Mouse (Mus musculus) urinary bladder, postnatal 4 days (tissue): ENCODE measurements around the gene Pgghg.
"Not testable (repeated sequence)": the region's sequence is repeated elsewhere in the genome, so short reads cannot be mapped to it uniquely, and the experiment has no call there.

Experiments used
- DNase-seq, 2 experiments: peaks; one replicate each; pipeline ENCODE4 v3.0.0; 2021 to 2022; ENCODE audit warnings: low spot score in 2 of 2

Gene Pgghg

DNA sequence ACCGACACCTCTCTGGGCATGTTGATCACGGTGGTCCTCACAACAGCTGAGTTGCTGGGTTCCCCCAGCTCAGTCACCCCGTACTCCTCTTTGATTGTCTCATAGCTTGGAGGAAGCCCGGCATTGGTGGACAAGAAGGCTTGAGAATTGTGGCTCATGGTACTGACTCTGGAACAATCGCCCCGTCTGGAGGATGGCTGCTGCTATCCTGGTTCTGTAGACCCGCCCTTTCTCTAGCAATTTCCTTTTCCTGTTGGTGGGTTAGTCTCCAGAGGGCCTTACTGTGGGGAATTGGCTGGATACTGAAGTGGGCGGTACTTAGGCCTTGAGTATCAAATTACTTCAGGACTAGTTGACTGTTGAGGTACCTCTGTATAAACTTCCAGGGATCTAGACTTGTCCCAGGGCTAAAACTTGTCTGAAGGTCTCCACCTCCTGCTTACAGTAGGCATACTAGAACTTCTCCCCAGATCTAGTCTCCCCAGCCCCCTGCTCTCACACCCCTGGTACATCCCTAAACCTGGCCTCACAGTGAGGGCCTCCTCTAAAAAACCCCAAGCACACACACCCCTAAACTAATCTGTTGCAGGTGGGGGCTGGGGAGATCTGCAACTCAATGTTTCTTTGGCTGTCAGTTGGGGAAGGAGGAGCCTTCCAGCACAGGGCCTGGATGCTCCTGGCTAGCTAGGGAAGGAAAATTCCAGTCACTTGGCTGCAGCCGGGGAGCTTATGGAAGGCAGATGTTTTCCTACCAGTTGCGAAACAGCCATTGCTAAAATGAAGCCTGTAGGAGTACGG lies 14.8 kb downstream of the Pgghg start, which contains the start of the genes Gm45717 and Ifitm2:
Gene Gm45717 (minus strand): TSS at position 180 of the 798 bp plus-strand sequence.
Gene Ifitm2 (minus strand): TSS at position 230 of the 798 bp plus-strand sequence.
- peak; percentile 81 to 84 for DNase-seq

DNA sequence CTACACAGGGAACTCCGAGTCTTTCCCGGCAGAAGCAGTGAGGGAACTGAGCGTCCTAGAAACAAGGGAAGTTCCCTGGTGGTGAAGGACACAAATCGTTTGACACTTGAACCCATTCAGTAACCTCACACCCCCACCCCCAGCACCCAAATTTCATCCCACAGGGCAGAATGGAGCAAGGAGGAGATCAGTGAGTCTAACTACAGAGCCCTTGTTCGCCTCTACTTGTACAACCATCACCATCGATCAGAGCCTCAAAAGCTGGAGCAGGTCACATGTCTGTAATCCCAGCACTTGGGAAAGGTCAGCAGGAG lies 15.3 kb downstream of the Pgghg start:
- DNase-seq, result no peak

DNA sequence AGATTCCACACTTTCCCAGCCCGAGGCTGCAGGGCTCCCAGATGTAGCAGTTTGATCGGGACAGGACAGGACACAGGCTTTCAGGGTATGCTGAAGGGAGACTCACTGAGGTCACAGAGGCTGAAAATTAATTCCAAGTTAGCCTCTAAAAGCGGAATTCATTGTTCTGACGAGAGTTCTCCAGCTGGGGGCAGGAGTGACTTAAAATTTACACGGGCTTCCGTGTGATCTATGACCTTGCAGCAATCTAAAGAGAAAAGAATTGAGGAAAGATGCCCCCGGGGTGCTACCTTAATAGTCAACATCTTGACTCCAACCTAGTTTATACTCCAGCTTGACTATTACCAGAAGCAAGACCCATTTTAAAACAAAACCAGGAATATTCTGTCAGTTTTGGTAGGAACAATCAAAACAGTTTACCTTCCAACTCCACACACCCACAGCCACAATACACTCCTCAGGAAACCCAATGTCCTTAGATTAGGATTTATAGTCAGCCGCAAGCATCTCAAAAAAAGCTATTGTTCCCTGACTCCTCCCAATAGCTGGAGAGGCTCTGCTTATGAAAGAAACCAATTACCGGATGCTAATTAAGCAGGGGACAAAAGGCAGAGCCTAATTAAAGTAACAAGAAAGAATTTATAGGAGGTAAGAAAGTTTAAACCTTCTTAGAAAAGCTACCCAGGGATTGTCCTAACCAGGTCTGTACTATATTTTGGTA lies 18.1 kb downstream of the Pgghg start:
- no peak for DNase-seq

DNA sequence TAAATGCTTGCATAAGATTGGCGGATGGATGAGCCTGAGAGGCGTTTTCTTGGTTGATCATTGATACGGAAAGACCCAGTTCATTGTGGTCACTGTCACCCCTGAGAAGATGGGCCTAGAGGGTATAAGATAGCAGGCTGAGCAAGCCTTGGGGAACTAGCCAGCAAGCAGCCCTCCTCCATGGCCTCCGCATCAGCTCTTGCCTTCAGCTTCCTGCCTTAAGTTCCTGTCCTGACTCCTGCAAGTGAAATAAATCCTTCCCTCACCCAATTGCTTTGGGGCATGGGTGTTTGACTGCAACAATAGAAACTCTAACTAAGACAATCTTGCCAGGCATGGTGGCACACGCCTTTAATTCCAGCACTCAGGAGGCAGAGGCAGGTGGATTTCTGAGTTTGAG lies 18.8 kb downstream of the Pgghg start:
- no peak for DNase-seq

DNA sequence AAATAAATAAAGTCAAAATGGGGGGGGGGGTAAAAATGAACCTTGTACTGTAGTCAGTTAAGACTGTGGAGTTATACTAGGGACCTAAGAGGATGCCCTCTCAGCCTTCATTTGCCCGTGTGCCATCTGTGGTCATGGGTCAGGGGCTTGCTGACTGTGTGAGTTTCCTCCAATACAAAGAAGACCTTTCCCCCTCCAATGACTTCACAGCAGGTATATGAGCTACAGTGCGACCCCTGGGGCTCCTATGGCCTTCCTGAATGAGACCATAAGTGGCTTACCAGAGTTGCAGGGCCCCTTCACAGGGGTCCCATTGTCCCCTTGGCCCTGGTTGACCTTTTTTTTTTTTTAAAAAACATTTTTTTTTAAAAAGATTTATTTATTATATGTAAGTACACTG lies 20.2 kb downstream of the Pgghg start:
- no peak for DNase-seq

DNA sequence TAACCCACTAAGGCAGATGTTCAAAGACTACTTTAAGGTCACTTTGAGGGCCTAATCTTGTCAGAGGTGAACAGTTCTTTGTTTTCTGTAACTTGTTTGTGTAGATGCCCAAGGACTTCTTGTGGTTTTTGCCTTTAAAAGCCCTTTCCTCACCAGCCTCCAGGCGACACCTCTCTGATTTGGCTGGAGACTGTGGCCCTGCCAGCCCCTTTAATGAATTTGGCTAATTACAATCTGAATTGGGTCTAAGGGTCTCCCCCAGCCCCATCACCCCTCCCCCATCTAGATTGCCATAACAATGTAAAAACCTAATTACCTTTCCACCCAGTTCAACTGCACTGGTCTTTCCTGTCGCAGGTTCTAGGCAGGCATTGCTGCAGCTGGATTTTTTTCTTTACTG lies 21.5 kb downstream of the Pgghg start:
- no peak for DNase-seq

DNA sequence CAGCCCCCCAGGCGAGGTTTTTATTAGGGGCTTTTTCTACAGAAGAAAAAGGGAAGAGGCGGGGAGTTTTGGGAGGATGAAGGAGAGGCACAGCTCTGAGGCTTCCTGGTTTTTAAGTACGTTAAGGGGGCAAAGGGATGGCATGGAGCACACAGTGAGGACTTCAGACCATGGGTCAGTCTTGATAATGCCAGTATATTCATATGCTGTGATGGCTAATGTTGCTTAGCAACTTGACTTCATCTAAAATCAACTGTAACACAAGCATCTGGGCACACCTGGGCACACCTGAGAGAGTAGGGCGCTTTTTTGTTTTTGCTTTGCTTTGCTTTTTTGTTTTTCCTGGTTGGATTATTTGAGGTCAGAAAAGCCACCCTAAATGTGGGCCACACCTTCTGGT lies 25.7 kb downstream of the Pgghg start, which contains the start of gene Ifitm1:
Gene Ifitm1 (plus strand): TSS at position 301 of the 400 bp plus-strand sequence.
- peak in 1 of 2 experiments; percentile 26 for DNase-seq

DNA sequence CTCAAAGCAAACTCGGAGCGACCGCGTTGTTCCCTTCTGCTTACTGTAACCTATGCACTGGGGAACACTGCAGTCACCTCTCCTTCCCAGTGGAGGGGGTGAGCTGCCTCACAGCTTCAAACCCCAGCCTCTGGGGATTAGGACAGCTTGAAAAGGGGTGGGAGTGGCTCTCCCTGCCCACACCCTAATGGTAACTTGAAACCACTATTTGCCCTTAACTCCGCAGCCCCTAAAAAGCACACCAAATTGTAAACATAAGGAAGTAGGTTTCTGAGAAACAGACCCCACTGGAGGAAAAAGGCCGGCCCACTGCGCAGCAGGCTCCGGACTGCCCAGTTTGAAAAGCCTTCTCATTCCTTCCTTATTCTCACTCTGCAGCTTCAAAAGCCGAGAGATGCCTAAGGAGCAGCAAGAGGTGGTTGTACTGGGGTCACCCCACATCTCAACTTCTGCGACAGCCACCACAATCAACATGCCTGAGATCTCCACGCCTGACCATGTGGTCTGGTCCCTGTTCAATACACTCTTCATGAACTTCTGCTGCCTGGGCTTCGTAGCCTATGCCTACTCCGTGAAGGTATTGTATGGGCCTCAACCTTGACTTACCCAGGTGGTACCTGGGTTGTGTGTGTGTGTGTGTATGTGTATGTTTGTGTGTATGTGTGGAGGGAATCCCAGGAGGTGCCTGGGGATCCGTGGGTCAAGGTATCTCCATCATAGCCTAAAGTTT lies 26.8 kb downstream of the Pgghg start:
- DNase-seq, result peak in 1 of 2 experiments; percentile 60

DNA sequence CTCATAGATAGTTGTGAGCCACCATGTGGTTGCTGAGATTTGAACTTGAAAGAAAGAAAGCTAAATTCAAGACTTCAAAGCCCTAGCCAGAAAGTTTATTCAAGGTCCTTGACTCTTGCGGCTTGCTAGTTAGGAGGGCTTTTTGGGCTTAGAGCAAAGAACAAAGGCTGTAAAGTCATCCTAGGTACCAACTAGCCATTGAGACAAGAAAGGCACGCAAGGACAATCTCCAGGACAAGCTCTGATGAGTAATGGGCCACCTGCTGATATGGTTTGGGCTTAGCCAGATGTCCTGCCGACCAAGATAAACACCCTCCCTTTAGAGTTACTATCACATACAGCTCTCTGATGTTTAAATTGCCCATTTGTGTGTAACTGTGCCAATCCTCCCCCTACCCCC lies 27.5 kb downstream of the Pgghg start:
- DNase-seq, result not testable (repeated sequence)

DNA sequence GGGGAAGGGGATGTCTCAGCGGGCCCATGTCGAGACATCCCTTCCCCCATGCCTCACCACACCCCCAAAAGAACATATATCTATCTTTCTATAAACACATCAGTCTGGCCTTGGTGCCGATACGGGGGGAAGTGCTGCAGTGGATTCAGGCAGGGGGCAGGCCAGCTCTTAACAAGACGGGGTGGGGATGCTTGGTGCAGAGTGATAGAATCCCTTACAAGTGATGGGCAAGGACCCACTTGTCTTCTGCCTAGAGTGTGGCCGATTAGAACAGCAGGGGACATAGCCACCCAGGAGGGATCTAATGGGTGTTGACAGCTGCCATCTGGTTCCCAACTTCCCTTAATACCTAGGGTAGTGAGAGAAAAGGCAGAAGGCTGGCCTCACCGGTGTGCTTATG lies 29.7 kb downstream of the Pgghg start:
- DNase-seq, result no peak

DNA sequence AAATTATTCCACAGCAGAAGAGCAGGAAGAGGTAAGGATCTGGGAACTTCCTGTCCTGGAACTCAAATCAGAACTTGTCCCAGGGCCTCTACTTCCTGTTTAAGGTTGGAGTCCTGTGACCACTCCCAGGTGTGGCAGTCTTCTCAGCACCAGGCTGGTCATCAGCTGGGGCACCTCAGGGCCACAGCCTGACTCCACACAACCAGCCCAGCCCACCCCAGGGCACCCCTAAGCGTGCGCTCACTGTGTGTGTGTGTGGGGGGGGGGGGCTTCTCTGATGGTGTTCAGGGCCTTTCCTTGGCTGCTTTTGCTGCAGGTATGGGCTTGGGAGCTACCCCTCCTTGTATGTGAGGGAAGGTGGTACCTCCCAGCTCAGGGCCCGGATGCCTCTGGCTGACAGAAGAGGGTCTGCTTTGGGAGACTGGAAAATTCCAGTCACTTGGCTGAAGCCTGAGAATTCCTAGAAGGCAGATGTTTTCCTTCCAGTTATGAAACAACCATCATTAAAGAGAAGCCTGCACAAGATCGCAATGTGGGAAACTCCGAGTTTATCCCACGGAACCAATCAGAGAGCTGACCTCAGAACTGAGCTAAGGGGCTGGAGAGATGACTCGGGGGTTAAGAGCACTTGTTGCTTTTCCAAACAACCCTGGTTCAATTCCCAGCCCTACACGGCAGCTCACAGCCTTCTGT lies 30.4 kb downstream of the Pgghg start:
- DNase-seq, result no peak

DNA sequence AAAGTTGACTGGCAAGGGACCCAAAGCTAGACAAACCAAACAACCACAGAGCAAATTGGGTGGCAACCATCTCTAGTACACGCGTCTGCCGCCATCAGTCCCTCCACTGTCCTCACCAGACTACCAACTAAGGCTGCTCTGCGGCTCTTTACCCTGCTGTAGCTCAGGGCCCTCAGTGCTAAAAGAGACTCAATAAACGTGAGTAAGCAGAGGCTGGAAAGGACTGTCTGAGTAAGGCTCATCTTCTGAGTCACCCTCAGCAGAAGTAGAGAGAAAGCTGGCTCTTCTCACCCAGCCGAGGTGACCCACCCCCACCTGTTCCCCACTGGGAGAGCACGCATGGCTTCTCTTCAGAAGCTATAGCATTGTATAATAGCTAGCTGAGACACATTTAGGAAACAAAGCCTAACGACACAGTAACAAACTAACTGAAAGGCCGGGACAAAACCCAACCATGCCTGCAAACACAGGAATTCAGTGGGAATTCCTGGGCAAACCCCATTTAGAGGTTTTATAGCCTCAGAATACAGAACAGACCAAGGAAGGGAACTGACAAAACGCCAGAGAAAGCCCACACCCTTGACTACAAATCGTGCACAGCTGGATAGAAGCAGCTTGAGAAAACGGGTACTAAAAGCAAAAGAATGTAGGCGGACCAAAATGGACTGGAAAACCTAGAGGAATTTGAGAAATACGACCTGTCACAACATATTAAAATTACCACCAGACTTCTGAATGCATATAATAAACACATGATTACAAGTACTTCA lies 32.4 kb downstream of the Pgghg start:
- no peak for DNase-seq

DNA sequence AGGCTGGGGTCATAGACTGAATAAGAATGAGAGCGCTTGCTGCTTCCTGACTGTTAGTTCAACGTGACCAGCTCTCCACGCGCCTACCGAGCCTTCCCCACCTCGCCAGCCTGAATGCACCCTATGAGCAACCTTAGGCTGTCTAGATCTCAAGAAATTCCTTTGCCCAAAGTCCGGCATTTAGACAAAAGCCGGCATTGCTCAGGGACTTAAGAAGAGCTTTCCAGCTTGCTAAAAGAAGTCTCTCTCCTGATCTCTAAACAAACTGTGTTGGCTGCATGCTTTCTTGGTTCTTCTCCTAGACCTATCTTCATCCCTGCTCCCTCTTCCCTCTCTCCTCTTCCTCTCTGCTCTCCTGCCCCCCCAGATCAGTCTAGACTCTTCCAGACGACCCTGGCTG lies 33.7 kb downstream of the Pgghg start:
- DNase-seq, result no peak

DNA sequence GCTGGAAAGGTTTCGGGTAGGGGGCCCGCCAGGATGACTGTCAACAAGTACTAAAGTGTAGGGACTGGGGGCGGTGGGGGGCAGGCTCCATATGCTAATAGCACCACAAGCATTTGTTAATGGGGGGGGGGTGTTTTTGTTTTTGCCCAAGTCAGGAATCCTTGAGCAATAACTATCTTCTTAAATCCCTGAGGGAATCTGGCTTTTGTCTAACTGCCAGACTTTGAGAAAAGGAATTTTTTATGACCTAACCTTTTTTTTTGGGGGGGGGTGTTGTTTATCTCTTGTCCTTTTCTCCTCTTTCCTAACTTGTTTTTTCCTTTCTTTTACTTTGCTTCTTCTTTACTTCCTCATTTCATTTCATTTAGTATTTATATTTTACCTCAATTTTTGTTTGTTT lies 34.3 kb downstream of the Pgghg start:
- DNase-seq, result no peak

DNA sequence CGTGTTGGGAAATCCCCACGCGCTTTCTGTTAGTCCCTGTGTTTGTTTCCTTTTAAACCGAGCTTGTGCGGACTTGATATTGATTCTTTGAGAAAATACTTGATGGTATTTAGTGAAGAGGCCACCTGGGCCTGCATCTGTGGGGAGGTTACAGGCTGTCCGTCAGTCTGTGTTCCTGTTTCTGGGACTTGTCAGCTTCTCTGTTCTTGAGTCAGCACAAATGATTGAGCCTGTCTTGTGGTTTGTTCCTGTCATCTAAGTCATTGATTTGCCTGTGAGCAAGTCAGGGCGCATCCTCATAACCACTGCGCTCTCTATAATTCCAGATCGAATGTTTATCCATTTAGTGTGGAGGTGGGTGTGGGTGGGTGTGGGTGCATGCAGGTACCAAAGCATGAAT lies 35.5 kb downstream of the Pgghg start:
- DNase-seq, result not testable (repeated sequence)

DNA sequence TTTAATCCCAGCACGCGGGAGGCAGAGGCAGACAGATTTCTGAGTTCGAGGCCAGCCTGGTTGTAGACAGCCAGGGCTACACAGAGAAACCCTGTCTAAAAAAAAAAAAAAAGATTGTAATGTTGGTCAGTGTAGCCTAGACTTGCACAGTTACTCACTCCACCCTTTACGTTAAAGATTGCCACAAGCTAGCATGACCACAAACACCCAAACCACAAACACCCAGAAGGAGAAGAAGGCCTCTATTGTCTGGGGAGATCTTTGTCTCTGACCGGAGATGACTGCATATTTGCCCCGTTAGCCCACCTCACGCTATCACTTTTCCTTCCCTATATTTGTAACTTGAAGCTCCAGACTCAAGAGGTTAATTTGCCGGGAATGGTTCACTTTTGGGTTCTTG lies 40.5 kb downstream of the Pgghg start:
- DNase-seq, result no peak

DNA sequence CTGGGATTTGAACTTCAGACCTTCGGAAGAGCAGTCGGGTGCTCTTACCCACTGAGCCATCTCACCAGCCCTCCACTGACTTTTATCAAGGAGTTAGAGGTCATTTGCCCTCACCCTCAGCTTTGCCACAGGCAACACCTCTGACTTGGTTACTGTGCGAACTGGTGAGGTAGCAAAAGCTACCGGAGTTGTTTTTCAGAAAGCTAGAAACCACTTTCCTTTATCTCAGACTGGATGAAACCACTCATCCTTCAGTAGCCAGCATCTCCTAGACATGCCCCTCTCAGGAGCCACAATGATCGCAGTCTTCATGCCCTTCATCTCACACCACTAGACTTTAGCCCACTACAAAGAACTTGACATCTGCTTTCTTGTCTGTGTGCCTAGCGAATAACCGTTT lies 41.8 kb downstream of the Pgghg start:
- no peak for DNase-seq

DNA sequence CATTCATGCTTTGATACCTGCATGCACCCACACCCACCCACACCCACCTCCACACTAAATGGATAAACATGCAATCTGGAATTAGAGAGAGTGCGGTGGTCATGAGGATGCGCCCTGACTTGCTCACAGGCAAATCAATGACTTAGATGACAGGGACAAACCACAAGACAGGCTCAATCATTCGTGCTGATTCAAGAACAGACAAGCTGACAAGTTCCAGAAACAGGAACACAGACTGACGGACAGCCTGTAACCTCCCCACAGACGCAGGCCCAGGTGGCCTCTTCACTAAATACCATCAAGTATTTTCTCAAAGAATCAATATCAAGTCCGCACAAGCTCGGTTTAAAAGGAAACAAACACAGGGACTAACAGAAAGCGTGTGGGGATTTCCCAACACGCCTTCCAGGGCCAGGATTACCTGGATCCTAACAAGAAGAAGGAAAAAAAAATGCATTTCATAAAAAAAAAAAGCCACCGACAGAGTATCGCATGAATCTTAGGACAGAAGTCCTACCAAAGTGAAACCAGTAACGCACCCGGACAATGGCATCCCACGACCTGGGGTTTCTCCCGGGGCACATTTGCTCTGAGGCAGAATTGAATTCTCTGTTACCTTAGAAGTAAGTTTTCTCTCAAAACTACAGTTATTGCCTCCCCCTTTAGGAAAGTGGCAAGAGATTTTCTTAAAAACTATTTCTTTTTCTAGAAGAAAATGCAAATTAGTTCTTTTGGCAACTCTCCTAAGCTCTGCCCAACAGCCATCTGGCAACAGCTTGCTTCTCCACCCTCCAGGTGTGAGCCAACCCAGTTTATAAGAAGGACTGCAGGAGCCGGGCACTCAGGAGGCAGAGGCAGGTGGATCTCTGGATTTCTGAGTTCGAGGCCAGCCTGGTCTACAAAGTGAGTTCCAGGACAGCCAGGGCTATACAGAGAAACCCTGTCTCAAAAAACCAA lies 46.3 kb downstream of the Pgghg start:
- DNase-seq, result no peak

DNA sequence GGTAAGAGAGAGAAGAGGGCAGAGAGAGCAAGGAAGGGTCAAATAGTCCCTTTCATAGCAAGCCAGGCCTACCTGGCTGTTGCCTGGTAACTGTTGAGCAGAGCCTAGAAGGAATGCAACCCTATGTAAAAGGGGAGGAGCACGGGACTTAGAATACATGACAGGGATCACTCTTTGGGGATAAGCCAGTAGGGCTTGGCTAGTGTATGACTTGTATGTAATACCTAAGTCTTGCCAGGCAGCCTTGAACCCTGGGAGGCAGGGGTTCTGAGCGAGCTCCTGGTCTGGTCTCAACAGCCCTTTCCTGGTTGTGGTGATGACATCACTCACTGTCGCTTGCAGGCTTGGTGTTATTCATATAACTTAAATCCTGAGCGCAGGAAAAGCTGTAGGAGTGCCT lies 47.8 kb downstream of the Pgghg start:
- DNase-seq, result no peak

DNA sequence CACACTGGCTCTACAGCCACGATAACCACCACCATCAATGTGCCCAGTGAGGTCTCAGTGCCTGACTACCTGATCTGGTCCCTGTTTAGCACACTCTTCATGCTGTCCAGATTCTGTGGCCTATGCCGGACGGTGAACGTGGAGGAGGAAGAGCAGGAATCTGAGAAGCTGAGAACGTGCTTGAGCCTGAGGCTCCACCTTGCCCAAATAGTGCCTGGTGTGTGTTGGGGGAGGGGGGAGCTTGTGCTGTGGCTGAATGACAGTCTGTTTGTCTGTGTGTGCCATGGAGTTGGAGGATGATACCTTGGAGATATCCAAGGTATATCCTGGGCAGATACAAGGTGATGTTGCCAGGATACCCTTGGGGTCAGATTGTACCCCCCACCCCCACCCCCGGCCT lies 49.0 kb downstream of the Pgghg start:
- DNase-seq, result no peak
